In the genomic region with DNA sequence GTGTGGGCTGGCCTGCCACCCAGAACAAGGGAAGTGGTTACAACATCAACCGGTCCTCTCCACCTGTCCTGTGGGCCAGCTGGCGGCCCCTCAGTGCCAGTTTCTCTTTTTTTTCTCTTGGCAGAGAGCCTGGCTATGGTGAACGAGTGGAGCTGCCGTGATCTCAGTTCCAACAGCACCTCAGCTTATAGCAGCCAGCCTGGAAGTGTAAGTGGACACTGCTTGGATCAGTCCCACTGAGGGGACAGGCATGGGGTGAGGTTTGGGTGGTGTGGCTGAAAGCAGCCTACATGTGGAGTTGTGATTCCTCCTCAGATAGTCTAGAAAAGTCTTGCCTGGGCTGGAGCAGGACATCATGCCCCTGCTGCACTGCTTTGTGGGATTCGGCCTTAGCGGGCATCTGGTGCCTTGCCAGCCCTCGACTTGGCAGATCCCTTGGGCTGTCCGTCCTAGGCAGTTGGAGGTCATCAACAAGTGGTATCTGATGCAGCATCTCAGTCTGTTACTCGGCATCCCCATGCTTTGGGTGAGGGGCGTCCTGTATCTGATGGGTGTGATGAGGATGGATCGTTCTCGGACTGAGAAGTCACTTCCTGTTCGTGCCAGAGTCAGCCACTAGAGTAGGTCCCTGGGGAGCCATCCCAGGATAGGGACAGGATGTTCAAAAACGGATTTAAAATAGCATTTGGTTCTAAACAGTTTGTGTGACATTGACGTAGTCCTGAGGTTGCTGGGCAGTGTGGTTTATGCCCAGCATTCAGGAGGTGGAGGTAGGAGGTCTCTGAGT, we compare ENCODE assay signal across 11 mouse cellular contexts. TPM values are rescaled to one million over a fixed set of nuclear protein-coding genes. Genes with fewer than 3 reads are reported as not detected.
DNase-seq lines count a peak whose midpoint lies in the region; ATAC-seq and TF ChIP-seq lines count a peak whose summit lies in the region.
"Had no signal": no experiment of that assay in that cellular context is flagged by ENCODE, and none has a peak within 500 bp of the region (broad histone marks: within the 10 kb centered on the region; RNA-seq: fewer than 3 reads in every experiment).

No protein-coding gene starts in this region.

- no peak for ATAC-seq in kidney, embryonic 14.5 days (ENCODE audit: low FRiP score, low TSS enrichment)
- ATAC-seq in hindbrain, embryonic 14.5 days (ENCODE audit: low FRiP score): no peak
- ATAC-seq: Patski had no signal

- 68% methylated on average over 15 of the region's 15 CpGs for WGBS in kidney, adult 2 months
- WGBS in kidney, embryonic 14.5 days: 86% methylated on average over 15 of the region's 15 CpGs
- WGBS in hindbrain, embryonic 14.5 days: 87% methylated on average over 15 of the region's 15 CpGs

- H3K4me3 ChIP-seq in kidney, adult 2 months (ENCODE audit: insufficient read depth, low read depth, low read length): no peak overlapping the region
- no peak overlapping the region for H3K4me3 ChIP-seq in kidney, embryonic 14.5 days (ENCODE audit: low read length)
- H3K4me3 ChIP-seq in hindbrain, embryonic 14.5 days (replicated peaks; ENCODE audit: low read length): no peak overlapping the region

- H3K4me2 ChIP-seq in kidney, embryonic 14.5 days (replicated peaks; ENCODE audit: low read depth, low read length): no peak overlapping the region
- H3K4me2 ChIP-seq in hindbrain, embryonic 14.5 days (replicated peaks): no peak overlapping the region

- no peak for TF ChIP-seq CTCF in kidney, adult 2 months (conservative IDR thresholded peaks at IDR 0.05; ENCODE audit: insufficient read depth, insufficient read length, low read depth, low read length)

- intact Hi-C loops in gastrocnemius, postnatal 14 days (cut with DNase I; ENCODE audit: low total_unique reads): no loop called here

- no peak overlapping the region for H3K9ac ChIP-seq in kidney, embryonic 14.5 days (ENCODE audit: low read depth, low read length)
- no peak overlapping the region for H3K9ac ChIP-seq in hindbrain, embryonic 14.5 days

- TF ChIP-seq POLR2A in kidney, adult 2 months (IDR thresholded peaks at IDR 0.05; ENCODE audit: low read depth, low read length): no peak

- H3K4me1 ChIP-seq in kidney, adult 2 months (ENCODE audit: control insufficient read depth, insufficient read depth, low read length): peaks cover 3% of the 10 kb centered on the region; the same call in 1 of the 2 replicates
- no peaks in the 10 kb centered on the region for H3K4me1 ChIP-seq in kidney, embryonic 14.5 days (ENCODE audit: control insufficient read depth, insufficient read depth, low read length)
- H3K4me1 ChIP-seq in hindbrain, embryonic 14.5 days (replicated peaks; ENCODE audit: control insufficient read depth, insufficient read depth, low read length): no peaks in the 10 kb centered on the region

- H3K36me3 ChIP-seq in kidney, adult 2 months (ENCODE audit: control insufficient read depth, insufficient read depth, low read length): peaks cover 2% of the 10 kb centered on the region; the same call in 1 of the 2 replicates
- peaks cover 77% of the 10 kb centered on the region for H3K36me3 ChIP-seq in kidney, embryonic 14.5 days (ENCODE audit: control insufficient read depth, insufficient read depth, low read length)
- H3K36me3 ChIP-seq in hindbrain, embryonic 14.5 days (replicated peaks; ENCODE audit: control insufficient read depth, insufficient read depth): peaks cover 98% of the 10 kb centered on the region

- H3K27me3 ChIP-seq in kidney, adult 2 months (replicated peaks; ENCODE audit: control insufficient read depth, insufficient read depth, low read length): no peaks in the 10 kb centered on the region
- no peaks in the 10 kb centered on the region for H3K27me3 ChIP-seq in kidney, embryonic 14.5 days (ENCODE audit: control insufficient read depth, insufficient read depth, low read length)
- H3K27me3 ChIP-seq in hindbrain, embryonic 14.5 days (ENCODE audit: control insufficient read depth, insufficient read depth, low read length): no peaks in the 10 kb centered on the region
- H3K27me3 ChIP-seq: Patski had no signal

- H3K27ac ChIP-seq in kidney, adult 2 months (ENCODE audit: insufficient read depth, low read depth, low read length): peak overlapping the region; percentile 60
- H3K27ac ChIP-seq in kidney, embryonic 14.5 days (ENCODE audit: low read depth, low read length): no peak overlapping the region
- no peak overlapping the region for H3K27ac ChIP-seq in hindbrain, embryonic 14.5 days

- no peaks in the 10 kb centered on the region for H3K9me3 ChIP-seq in kidney, embryonic 14.5 days (ENCODE audit: control insufficient read depth, low read length)
- H3K9me3 ChIP-seq in hindbrain, embryonic 14.5 days (ENCODE audit: control insufficient read depth, low read length): no peaks in the 10 kb centered on the region

- peak; percentile 87 for DNase-seq in kidney, adult 2 months
- DNase-seq in cerebellum, adult 18-20 months: peak; percentile 78 to 80
- DNase-seq in gastrocnemius, postnatal 14 days: peak; percentile 37
- DNase-seq in lung, postnatal 10 days: peak; percentile 62
- DNase-seq in adipocyte (ENCODE audit: low spot score) (no peak), liver (no peak)
- DNase-seq in hindbrain, embryonic 14.5 days (ENCODE audit: low spot score): no peak
- DNase-seq: thymus, postnatal 36 days had no signal

RNA-seq across cellular contexts. Expression of a gene that starts 22.7 kb away (rescaled TPM):
- polyA plus RNA-seq in kidney, adult 2 months (2012; rRNA removed): 38.3 and 44.1 TPM in 2 replicates
- 4.0 and 4.1 TPM in 2 replicates for polyA plus RNA-seq in kidney, embryonic 14.5 days (2014; fragmentation: Nextera tagmentation; extraction: Ambion mirVana)
- 1 to 10 TPM; 4.6 to 4.8 TPM for total RNA-seq in gastrocnemius, postnatal 14 days (2021)
- polyA plus RNA-seq in hindbrain, embryonic 14.5 days (2014; fragmentation: Nextera tagmentation; extraction: Ambion mirVana): 9.4 and 9.9 TPM in 2 replicates

RNA-seq across cellular contexts. Expression of a gene that starts 26.5 kb away (rescaled TPM):
- polyA plus RNA-seq in kidney, adult 2 months (2012; rRNA removed): 10.8 and 12.2 TPM in 2 replicates
- 32.8 and 39.7 TPM in 2 replicates for polyA plus RNA-seq in kidney, embryonic 14.5 days (2014; fragmentation: Nextera tagmentation; extraction: Ambion mirVana)
- total RNA-seq in gastrocnemius, postnatal 14 days (2021): 10 to 100 TPM; 13.0 to 13.1 TPM
- 30.3 and 31.5 TPM in 2 replicates for polyA plus RNA-seq in hindbrain, embryonic 14.5 days (2014; fragmentation: Nextera tagmentation; extraction: Ambion mirVana)

RNA-seq across cellular contexts. Expression of a gene that starts 29.1 kb away (rescaled TPM):
- polyA plus RNA-seq in kidney, adult 2 months (2012; rRNA removed): 121 and 123 TPM in 2 replicates
- polyA plus RNA-seq in kidney, embryonic 14.5 days (2014; fragmentation: Nextera tagmentation; extraction: Ambion mirVana): 33.8 and 41.5 TPM in 2 replicates
- 10 to 100 TPM; 12.3 to 14.8 TPM for total RNA-seq in gastrocnemius, postnatal 14 days (2021)
- 90.5 and 91.1 TPM in 2 replicates for polyA plus RNA-seq in hindbrain, embryonic 14.5 days (2014; fragmentation: Nextera tagmentation; extraction: Ambion mirVana)

RNA-seq across cellular contexts. Expression of a gene that starts 29.1 kb away (rescaled TPM):
- polyA plus RNA-seq in kidney, adult 2 months (2012; rRNA removed): 20.0 and 21.6 TPM in 2 replicates
- 48.9 and 51.4 TPM in 2 replicates for polyA plus RNA-seq in kidney, embryonic 14.5 days (2014; fragmentation: Nextera tagmentation; extraction: Ambion mirVana)
- 10 to 100 TPM; 19.7 to 21.0 TPM for total RNA-seq in gastrocnemius, postnatal 14 days (2021)
- polyA plus RNA-seq in hindbrain, embryonic 14.5 days (2014; fragmentation: Nextera tagmentation; extraction: Ambion mirVana): 52.1 and 53.4 TPM in 2 replicates

RNA-seq across cellular contexts. Expression of a gene that starts 35.6 kb away (rescaled TPM):
- 0.11 TPM in 1 of 2 replicates, not detected in the other for polyA plus RNA-seq in kidney, adult 2 months (2012; rRNA removed)
- not detected in 2 replicates for polyA plus RNA-seq in kidney, embryonic 14.5 days (2014; fragmentation: Nextera tagmentation; extraction: Ambion mirVana)
- not detected for total RNA-seq in gastrocnemius, postnatal 14 days (2021)
- polyA plus RNA-seq in hindbrain, embryonic 14.5 days (2014; fragmentation: Nextera tagmentation; extraction: Ambion mirVana): not detected in 2 replicates
- total RNA-seq: layer of hippocampus, postnatal 14 days had no signal
- polyA plus RNA-seq: Patski had no signal

Comparison
In these comparisons a context has a peak if more than half of its experiments do, and no peak if none do; other contexts are left out.
1. DNase-seq: peak in kidney, adult 2 months (single experiment), cerebellum, adult 18-20 months (2 of 2), gastrocnemius, postnatal 14 days (single experiment) and lung, postnatal 10 days (single experiment); none in adipocyte (single experiment), liver (single experiment) and hindbrain, embryonic 14.5 days (single experiment).